Mouse (Mus musculus): Measurements from ENCODE around the gene Kcnh1. TPM values are rescaled to one million over a fixed set of nuclear protein-coding genes. Genes with fewer than 3 reads are reported as not detected.

The Kcnh1 gene
- polyA plus RNA-seq, 1 experiment from 2014 or later, result 1.3 TPM

- Histone ChIP-seq H3K27ac (no peak overlapping the region), H3K9ac (ENCODE audit: low read depth, low read length) (no peak overlapping the region), H3K4me1 (replicated peaks; ENCODE audit: insufficient read depth, low read length) (no peaks in the 10 kb centered on the region), H3K4me2 (ENCODE audit: low read length) (no peak overlapping the region), H3K9me3 (replicated peaks; ENCODE audit: low read length) (no peaks in the 10 kb centered on the region), H3K4me3 (replicated peaks; ENCODE audit: low read depth, low read length) (no peak overlapping the region), H3K27me3 (ENCODE audit: insufficient read depth, low read length) (no peaks in the 10 kb centered on the region), H3K36me3 (ENCODE audit: insufficient read depth, low read length) (no peaks in the 10 kb centered on the region)
- DNase-seq (ENCODE audit: low spot score), result no peak
- no peak for TF ChIP-seq CTCF (IDR thresholded peaks at IDR 0.05; ENCODE audit: low read depth)
- 80% methylated on average over 5 of the region's 5 CpGs for WGBS
- ATAC-seq (replicated peaks; ENCODE audit: low FRiP score, low read depth), result no peak
Measured at GRCm38 (mm10) chr1:192557978-192558594, 367.5 kb downstream of the Kcnh1 start.

GRCm38 (mm10) chr1:192559341-192559740, 368.8 kb downstream of the Kcnh1 start:
- 76% methylated on average over 1 of the region's 1 CpGs for WGBS
- no peak for DNase-seq (ENCODE audit: low spot score)

More at GRCm38 (mm10) chr1:192559341-192559740, 368.8 kb downstream of the Kcnh1 start:
- ATAC-seq (replicated peaks; ENCODE audit: low FRiP score, low read depth), result no peak
- H3K4me3 ChIP-seq (replicated peaks; ENCODE audit: low read depth, low read length), result no peak overlapping the region
- H3K27ac ChIP-seq, result no peak overlapping the region
- H3K9ac ChIP-seq (ENCODE audit: low read depth, low read length), result no peak overlapping the region
- H3K4me2 ChIP-seq (ENCODE audit: low read length), result no peak overlapping the region
- no peaks in the 10 kb centered on the region for H3K4me1 ChIP-seq (replicated peaks; ENCODE audit: insufficient read depth, low read length)
- TF ChIP-seq CTCF (IDR thresholded peaks at IDR 0.05; ENCODE audit: low read depth), result no peak
- no peaks in the 10 kb centered on the region for H3K9me3 ChIP-seq (replicated peaks; ENCODE audit: low read length)
- no peaks in the 10 kb centered on the region for H3K36me3 ChIP-seq (ENCODE audit: insufficient read depth, low read length)
- H3K27me3 ChIP-seq (ENCODE audit: insufficient read depth, low read length), result no peaks in the 10 kb centered on the region

Other genes starting within 250 kb of the Kcnh1 start
- 0.51 and 0.66 TPM in 2 replicates for gene Rd3, start 213.4 kb upstream of the Kcnh1 start, polyA plus RNA-seq (2015; fragmentation: Nextera tagmentation; extraction: Ambion mirVana)
- gene Traf5, start 98.2 kb upstream of the Kcnh1 start, polyA plus RNA-seq (2015; fragmentation: Nextera tagmentation; extraction: Ambion mirVana), result 17.9 and 19.6 TPM in 2 replicates
- 29.9 and 33.8 TPM in 2 replicates for gene Rcor3, start 52.7 kb upstream of the Kcnh1 start, polyA plus RNA-seq (2015; fragmentation: Nextera tagmentation; extraction: Ambion mirVana)

Data from kidney, postnatal 0 days (tissue).